Mouse (Mus musculus): ENCODE measurements at regions not wholly inside any gene's neighbourhood (a gene's known extent, or its start where the extent isn't known, plus 50 kb on each side); places are given as distances from the start of the nearest gene placed in this dataset.

GRCm38 (mm10) chr6:20493742-20494303 lies 721.5 kb upstream of the Kcnd2 start:
- TF ChIP-seq CTCF (IDR thresholded peaks at IDR 0.05) = no peak
- no peaks in the 10 kb centered on the region for H3K27me3 ChIP-seq
- ChIA-PET CTCF (interaction anchor here (0.7 kb wide), 1 partner anchor 23 kb away, joined by 3 read pairs; no protein-coding TSS in a partner anchor), POLR2A (no interaction called here)
- ATAC-seq = no peak
- in situ Hi-C loops (cut with MboI; ENCODE audit: low pct_unique_long_range_greater_than_20kb) = no loop called here
- no peak for DNase-seq (ENCODE audit: low read depth, low spot score)

- DNase-seq (ENCODE audit: low read depth, low spot score) (no peak), ATAC-seq (no peak)
- no peaks in the 10 kb centered on the region for H3K27me3 ChIP-seq
- in situ Hi-C loops (cut with MboI; ENCODE audit: low pct_unique_long_range_greater_than_20kb) = no loop called here
- CTCF ChIA-PET = no interaction called here
- no peak for TF ChIP-seq CTCF (IDR thresholded peaks at IDR 0.05)
- POLR2A ChIA-PET = no interaction called here
These were observed 712.8 kb upstream of the Kcnd2 start for GRCm38 (mm10) chr6:20502338-20503079.

All from Patski (cell line).